ENCODE assay signal across 30 mouse cellular contexts in the genomic region with DNA sequence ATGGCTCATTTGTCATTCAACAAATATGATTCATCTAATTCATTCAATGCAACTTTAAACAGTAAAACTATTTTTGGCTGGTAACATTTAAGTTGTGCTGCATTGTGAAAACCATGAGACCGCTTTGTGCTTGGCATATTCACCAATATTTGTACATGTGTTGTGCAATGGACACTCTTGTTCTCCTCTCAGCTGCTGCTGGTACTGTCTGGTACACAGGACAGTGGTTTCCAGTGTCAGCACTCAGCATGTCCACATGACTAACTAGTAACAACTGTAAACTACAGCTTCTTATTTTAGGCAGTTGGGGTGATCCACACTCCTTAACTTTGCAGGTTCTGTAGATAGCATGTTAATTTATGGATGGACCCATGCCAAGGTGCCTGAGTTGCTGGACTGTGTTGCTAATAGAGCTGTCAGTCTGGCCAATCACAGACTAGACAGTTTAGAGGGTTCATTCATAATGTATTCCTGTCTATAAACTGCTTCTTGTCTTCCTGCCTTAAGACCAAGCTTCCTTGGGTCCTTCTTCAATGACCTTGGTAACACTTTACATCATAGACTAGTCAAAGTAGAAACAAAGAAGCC.
DNase-seq lines count a peak whose midpoint lies in the region; ATAC-seq and TF ChIP-seq lines count a peak whose summit lies in the region.
"Had no signal": no experiment of that assay in that cellular context is flagged by ENCODE, and none has a peak within 500 bp of the region (broad histone marks: within the 10 kb centered on the region; RNA-seq: fewer than 3 reads in every experiment).

No protein-coding gene starts in this region.

- no peak for TF ChIP-seq CTCF in liver, adult 2 months (IDR thresholded peaks at IDR 0.05; ENCODE audit: low read depth, low read length)
- no peak for TF ChIP-seq CTCF in brain, embryonic 14.5 days (IDR thresholded peaks at IDR 0.05; ENCODE audit: borderline replicate concordance, extremely low read depth, insufficient read depth, insufficient read length)

- no peak overlapping the region for H3K27ac ChIP-seq in forebrain, embryonic 16.5 days (ENCODE audit: low read length)
- H3K27ac ChIP-seq in forebrain, embryonic 11.5 days (ENCODE audit: low read depth, low read length): no peak overlapping the region
- no peak overlapping the region for H3K27ac ChIP-seq in liver, adult 2 months (replicated peaks; ENCODE audit: insufficient read depth, low read depth, low read length)
- H3K27ac ChIP-seq: embryonic facial prominence, embryonic 12.5 days; hindbrain, embryonic 14.5 days; layer of hippocampus, adult 2 months; left cerebral cortex, adult 2 months; limb, embryonic 12.5 days; liver, embryonic 12.5 days; midbrain, embryonic 12.5 days; neural tube, embryonic 12.5 days; stomach, postnatal 0 days had no signal

- H3K9ac ChIP-seq in forebrain, embryonic 16.5 days (replicated peaks; ENCODE audit: low read depth, low read length): no peak overlapping the region
- H3K9ac ChIP-seq in forebrain, embryonic 11.5 days (ENCODE audit: low read length): no peak overlapping the region
- no peak overlapping the region for H3K9ac ChIP-seq in liver, adult 2 months (ENCODE audit: low read depth, low read length)
- H3K9ac ChIP-seq: embryonic facial prominence, embryonic 12.5 days; hindbrain, embryonic 14.5 days; limb, embryonic 12.5 days; liver, embryonic 12.5 days; liver, postnatal 0 days; midbrain, embryonic 12.5 days; neural tube, embryonic 12.5 days had no signal

- peak; percentile 2 to 19 for DNase-seq in adrenal gland, postnatal 36 days
- DNase-seq in adrenal gland, postnatal 14 days: no peak
- no peak for DNase-seq in forebrain, embryonic 11.5 days (ENCODE audit: low spot score)
- peak; percentile 69 for DNase-seq in liver, adult 2 months (ENCODE audit: extremely low read depth, low read depth, low spot score)
- no peak for DNase-seq in liver
- peak; percentile 75 for DNase-seq in brain, embryonic 14.5 days (ENCODE audit: low read depth)
- DNase-seq: adrenal gland, postnatal 25 days; cerebellum, adult 8-10 months; embryo, embryonic 11 days; gastrocnemius, postnatal 14 days; heart, postnatal 36 days; kidney, adult 18-20 months; kidney, postnatal 36 days; liver, postnatal 0 days; lung, postnatal 36 days; right cerebral cortex, adult 18-20 months; thymus, adult 18-20 months; thymus, postnatal 25 days had no signal

- no peaks in the 10 kb centered on the region for H3K27me3 ChIP-seq in forebrain, embryonic 16.5 days (replicated peaks; ENCODE audit: control insufficient read depth, insufficient read depth, low read length)
- no peaks in the 10 kb centered on the region for H3K27me3 ChIP-seq in forebrain, embryonic 11.5 days (ENCODE audit: control insufficient read depth, insufficient read depth, low read length)
- no peaks in the 10 kb centered on the region for H3K27me3 ChIP-seq in liver, adult 2 months (ENCODE audit: control insufficient read depth, insufficient read depth, low read length)
- H3K27me3 ChIP-seq: embryonic facial prominence, embryonic 12.5 days; limb, embryonic 12.5 days; liver, embryonic 12.5 days; midbrain, embryonic 12.5 days; neural tube, embryonic 12.5 days had no signal

- peak; percentile 75; the same call in 1 of the 2 replicates for ATAC-seq in forebrain, embryonic 16.5 days
- ATAC-seq in forebrain, embryonic 11.5 days (replicated peaks; ENCODE audit: low FRiP score): no peak
- ATAC-seq: liver, embryonic 12.5 days; liver, postnatal 0 days had no signal

- no peaks in the 10 kb centered on the region for H3K36me3 ChIP-seq in forebrain, embryonic 16.5 days (ENCODE audit: control insufficient read depth, insufficient read depth)
- H3K36me3 ChIP-seq in forebrain, embryonic 11.5 days (ENCODE audit: control insufficient read depth, insufficient read depth, low read length): no peaks in the 10 kb centered on the region
- no peaks in the 10 kb centered on the region for H3K36me3 ChIP-seq in liver, adult 2 months (ENCODE audit: control insufficient read depth, insufficient read depth, low read length)
- H3K36me3 ChIP-seq: embryonic facial prominence, embryonic 12.5 days; G1E; limb, embryonic 12.5 days; liver, embryonic 12.5 days; neural tube, embryonic 12.5 days had no signal

- TF ChIP-seq POLR2A in liver, adult 2 months (IDR thresholded peaks at IDR 0.05; ENCODE audit: extremely low read depth, insufficient read depth, low read length): no peak
- no peak for TF ChIP-seq POLR2A in brain, embryonic 14.5 days (IDR thresholded peaks at IDR 0.05; ENCODE audit: borderline replicate concordance, extremely low read depth, insufficient read depth, insufficient read length, poor library complexity, severe bottlenecking)

- no peak overlapping the region for H3K4me2 ChIP-seq in forebrain, embryonic 16.5 days (ENCODE audit: low read length)
- H3K4me2 ChIP-seq in forebrain, embryonic 11.5 days (ENCODE audit: low read depth, low read length, severe bottlenecking): no peak overlapping the region
- H3K4me2 ChIP-seq: embryonic facial prominence, embryonic 12.5 days; hindbrain, embryonic 14.5 days; limb, embryonic 12.5 days; liver, embryonic 12.5 days; midbrain, embryonic 12.5 days; neural tube, embryonic 12.5 days had no signal

- no peaks in the 10 kb centered on the region for H3K79me2 ChIP-seq in liver, adult 2 months (ENCODE audit: control insufficient read depth, insufficient read depth, low read length)

- no peaks in the 10 kb centered on the region for H3K9me3 ChIP-seq in forebrain, embryonic 16.5 days (ENCODE audit: control insufficient read depth, low read length)
- no peaks in the 10 kb centered on the region for H3K9me3 ChIP-seq in forebrain, embryonic 11.5 days (ENCODE audit: control insufficient read depth, low read length)
- H3K9me3 ChIP-seq: embryonic facial prominence, embryonic 12.5 days; limb, embryonic 12.5 days; liver, embryonic 12.5 days; midbrain, embryonic 12.5 days; neural tube, embryonic 12.5 days had no signal

- H3K4me3 ChIP-seq in forebrain, embryonic 16.5 days (replicated peaks; ENCODE audit: low read length): no peak overlapping the region
- H3K4me3 ChIP-seq in forebrain, embryonic 11.5 days (ENCODE audit: low read depth, low read length): no peak overlapping the region
- H3K4me3 ChIP-seq in liver, adult 2 months (ENCODE audit: insufficient read depth, low read depth, low read length): no peak overlapping the region
- H3K4me3 ChIP-seq: embryonic facial prominence, embryonic 12.5 days; layer of hippocampus, adult 2 months; left cerebral cortex, adult 2 months; limb, embryonic 12.5 days; liver, embryonic 12.5 days; midbrain, embryonic 12.5 days; myocyte; neural tube, embryonic 12.5 days had no signal

- 90% methylated on average over 1 of the region's 1 CpGs for WGBS in forebrain, embryonic 16.5 days
- WGBS in forebrain, embryonic 11.5 days: 94% methylated on average over 1 of the region's 1 CpGs
- WGBS in liver, adult 2 months: 30% methylated on average over 1 of the region's 1 CpGs

- peaks cover 12% of the 10 kb centered on the region for H3K4me1 ChIP-seq in forebrain, embryonic 16.5 days (replicated peaks; ENCODE audit: control insufficient read depth, insufficient read depth, low read length)
- no peaks in the 10 kb centered on the region for H3K4me1 ChIP-seq in forebrain, embryonic 11.5 days (replicated peaks; ENCODE audit: control insufficient read depth, insufficient read depth, low read length)
- H3K4me1 ChIP-seq in liver, adult 2 months (ENCODE audit: control insufficient read depth, insufficient read depth, low read length): no peaks in the 10 kb centered on the region
- H3K4me1 ChIP-seq: embryonic facial prominence, embryonic 12.5 days; limb, embryonic 12.5 days; liver, embryonic 12.5 days; midbrain, embryonic 12.5 days; neural tube, embryonic 12.5 days had no signal

Comparison
In these comparisons a context has a peak if more than half of its experiments do, and no peak if none do; other contexts are left out.
1. DNase-seq: peak in adrenal gland, postnatal 36 days (2 of 2), liver, adult 2 months (single experiment) and brain, embryonic 14.5 days (single experiment); none in adrenal gland, postnatal 14 days (single experiment), forebrain, embryonic 11.5 days (single experiment) and liver (single experiment).